Mouse (Mus musculus) inflammation-experienced regulatory T-cells (primary cell): ENCODE measurements around the gene Calr4. TPM values are rescaled to one million over a fixed set of nuclear protein-coding genes. Genes with fewer than 3 reads are reported as not detected.

Experiments used
- polyA plus RNA-seq, 2 experiments: library from polyadenylated mRNA; unstranded; fragments of 100-300 nt; shearing (Covaris generic); gene quantifications; one replicate each; pipeline ENCODE4 v1.2.1; 2017

The Calr4 gene
- not detected for polyA plus RNA-seq

GRCm38 (mm10) chr4:109234185-109234584, at the start of gene Calr4:
Gene Calr4 (plus strand): TSS chr4:109234485.

DNA sequence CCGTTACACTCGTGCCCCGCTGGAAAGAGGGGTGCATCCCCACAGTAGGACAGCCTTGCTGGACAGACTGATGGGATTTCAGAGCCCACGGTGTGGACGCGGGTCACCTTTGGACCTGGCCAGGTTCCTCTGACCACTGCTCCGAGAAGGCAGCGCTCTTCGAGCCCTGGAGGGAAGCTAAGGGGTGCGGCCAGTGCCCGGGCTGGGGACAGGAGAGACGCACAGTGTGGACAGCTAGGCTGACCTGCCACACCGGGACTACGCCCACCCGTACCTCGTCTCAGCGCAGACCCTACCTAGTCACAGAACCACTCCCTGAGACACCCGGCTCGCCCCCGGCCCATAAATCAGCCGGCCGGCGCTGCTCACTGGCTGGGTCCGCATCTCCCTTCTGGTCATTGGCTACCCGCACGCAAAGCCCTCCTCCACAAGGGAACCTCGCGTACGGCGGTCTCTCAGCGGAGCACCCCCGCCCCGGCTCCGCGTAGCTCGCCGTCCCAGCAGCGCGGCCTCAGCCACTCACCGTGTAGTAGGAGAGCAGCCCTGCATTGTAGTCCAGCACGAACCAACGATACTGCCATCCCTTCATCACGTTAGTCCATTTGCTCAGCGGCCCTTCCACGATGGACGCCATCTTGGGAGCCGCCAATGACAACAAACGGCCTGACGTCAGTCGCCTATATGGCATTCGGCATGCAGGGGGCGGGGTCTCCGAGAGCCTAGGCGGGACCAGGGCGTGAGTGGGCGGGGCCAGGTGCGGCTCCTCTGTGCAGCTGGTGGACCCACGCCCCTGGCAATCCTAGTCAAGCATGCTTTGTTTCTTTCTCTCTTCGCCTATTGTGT, 32.5 kb upstream of the Calr4 start, which contains the start of gene Osbpl9:
Gene Osbpl9, minus strand, starts transcription at position 691 of the 843 bp plus-strand sequence.

DNA sequence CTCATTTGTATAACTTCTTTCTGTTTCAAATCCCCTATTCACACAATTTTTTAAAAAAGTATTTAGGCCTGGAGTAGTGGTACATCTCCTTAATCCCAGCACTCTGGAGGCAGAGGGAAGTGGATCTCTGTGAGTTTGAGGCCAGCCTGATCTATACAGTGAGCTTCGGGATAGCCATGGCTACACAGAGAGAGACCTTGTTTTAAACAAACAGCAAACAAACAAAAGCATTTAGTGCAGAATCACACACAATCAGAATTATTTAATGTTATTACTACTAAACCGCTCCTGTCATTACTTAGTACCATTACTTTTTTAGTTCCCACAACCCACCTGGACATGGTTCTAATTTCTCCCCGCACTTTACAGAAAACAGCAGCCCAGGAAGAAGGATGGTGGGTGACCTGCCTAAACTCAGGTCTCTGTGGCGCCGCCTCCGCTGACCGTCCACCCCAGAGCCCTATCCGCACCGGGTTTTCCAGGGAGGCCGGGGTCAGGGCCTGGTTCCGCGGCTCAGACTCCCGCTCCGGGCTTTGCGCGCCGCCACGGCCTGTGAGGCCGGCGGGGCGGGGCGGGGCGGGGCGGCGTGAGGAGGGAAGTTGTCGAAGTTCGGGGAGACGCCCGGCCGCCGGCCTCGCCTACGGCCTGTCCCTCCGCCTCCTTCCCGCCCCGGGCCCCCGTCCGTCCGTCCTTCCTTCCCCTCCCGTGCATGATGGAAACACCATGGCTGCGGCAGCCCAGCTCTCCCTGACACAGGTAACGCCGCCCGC, 45.6 kb downstream of the Calr4 start, which contains the start of gene Eps15:
Gene Eps15, plus strand, starts transcription at position 580 of the 770 bp plus-strand sequence.

Other genes with a start within 250 kb of the Calr4 start
- gene Nrd1, start 233.8 kb upstream of the Calr4 start, polyA plus RNA-seq: 100 to 1,000 TPM; 102 to 113 TPM
- gene Osbpl9, start 32.2 kb upstream of the Calr4 start, polyA plus RNA-seq: 100 to 1,000 TPM; 126 to 130 TPM
- gene Eps15, start 45.8 kb downstream of the Calr4 start, polyA plus RNA-seq: 100 to 1,000 TPM in 1 of 2 experiments, 10 to 100 TPM in 1; 98.6 to 104 TPM
- under 1 TPM; 0.10 to 0.18 TPM for gene Ttc39a, start 172.1 kb downstream of the Calr4 start, polyA plus RNA-seq